Mouse (Mus musculus) left cerebral cortex, adult 2 months (tissue): ENCODE measurements around the gene Mrpl24. TPM values are rescaled to one million over a fixed set of nuclear protein-coding genes. Genes with fewer than 3 reads are reported as not detected.

Source experiments
- DNase-seq, 2 experiments: peaks; one replicate each; pipeline ENCODE4 v3.0.0; 2021 to 2022; ENCODE audit warnings: low spot score in 2 of 2, mixed read lengths in 1 of 2; ENCODE audit errors: extremely low spot score in 1 of 2
- H3K27ac ChIP-seq: fragments of 200-600 bp; 2 replicates; pipeline ENCODE4 v1.8.1; 2022
- H3K4me3 ChIP-seq: fragments of 200-600 bp; 2 replicates; pipeline ENCODE4 v1.8.1; 2022
- CTCF ChIP-seq: fragments of 200-600 bp; IDR thresholded peaks from 2 replicates; pipeline ENCODE4 v1.8.1; 2022; ENCODE audit warnings: antibody characterized with exemption, mild to moderate bottlenecking, moderate library complexity
- intact Hi-C: fragments of 180-260 bp; cut with DNase I; formaldehyde crosslinking; loops from one replicate; pipeline ENCODE4 v1.15.1; 2025
- total RNA-seq, 2 experiments: library from RNA; stranded (reverse); gene quantifications; 2 replicates each; pipeline ENCODE4 v1.2.3; 2021

The Mrpl24 gene
- total RNA-seq, 2 experiments from 2014 or later = 52.6 to 55.1 TPM

DNA sequence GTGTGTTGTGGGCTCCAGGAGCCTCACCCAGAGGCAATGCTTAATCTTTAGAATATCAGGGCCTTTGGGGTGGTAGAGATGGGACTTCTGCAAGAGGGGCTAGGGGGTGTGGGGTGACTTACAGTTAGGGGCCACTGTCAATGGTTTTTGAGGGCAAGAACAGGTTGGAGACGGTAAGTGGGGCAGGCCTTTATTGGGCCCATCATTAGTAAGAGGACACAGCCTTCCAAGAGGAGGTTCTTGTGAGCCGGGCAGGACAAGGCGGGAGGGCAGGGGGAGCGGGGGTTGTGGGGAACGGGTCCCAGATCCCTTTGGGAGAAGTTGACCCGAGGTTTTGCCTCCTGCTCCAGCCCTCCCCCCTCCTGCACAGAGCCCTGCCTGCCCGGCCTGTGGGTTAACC lies 5.8 kb upstream of the Mrpl24 start:
- no peak overlapping the region for H3K4me3 ChIP-seq
- H3K27ac ChIP-seq = no peak overlapping the region
- no peak for DNase-seq
- intact Hi-C loops = no loop called here
- no peak for TF ChIP-seq CTCF

- intact Hi-C loops = no loop called here
- Histone ChIP-seq H3K4me3 (no peak overlapping the region), H3K27ac (no peak overlapping the region)
- no peak for TF ChIP-seq CTCF
- no peak for DNase-seq
Observed at GRCm38 (mm10) chr3:87913891-87914290, 5.4 kb upstream of the Mrpl24 start.

DNA sequence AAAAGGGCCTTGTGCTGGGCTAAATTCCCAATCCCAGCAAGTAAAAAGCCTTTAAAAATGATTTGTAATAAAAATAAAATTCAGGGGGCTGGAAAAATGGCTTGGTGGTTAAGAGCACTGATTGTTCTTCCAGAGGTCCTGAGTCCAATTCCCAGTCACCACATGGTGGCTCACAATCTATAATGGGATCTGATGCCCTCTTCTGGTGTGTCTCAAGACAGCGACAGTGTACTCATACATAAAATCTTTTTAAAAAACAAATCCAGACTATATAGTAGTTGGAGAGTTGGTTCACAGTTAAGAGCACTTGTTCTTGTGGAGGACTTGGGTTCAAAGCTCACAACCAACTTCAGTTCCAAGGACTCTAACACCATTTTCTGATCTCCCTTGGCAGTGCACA lies 2.3 kb upstream of the Mrpl24 start:
- no peak for DNase-seq
- no peak overlapping the region for H3K4me3 ChIP-seq
- H3K27ac ChIP-seq = no peak overlapping the region
- peak; percentile 8 for TF ChIP-seq CTCF
- intact Hi-C loops = no loop called here

DNA sequence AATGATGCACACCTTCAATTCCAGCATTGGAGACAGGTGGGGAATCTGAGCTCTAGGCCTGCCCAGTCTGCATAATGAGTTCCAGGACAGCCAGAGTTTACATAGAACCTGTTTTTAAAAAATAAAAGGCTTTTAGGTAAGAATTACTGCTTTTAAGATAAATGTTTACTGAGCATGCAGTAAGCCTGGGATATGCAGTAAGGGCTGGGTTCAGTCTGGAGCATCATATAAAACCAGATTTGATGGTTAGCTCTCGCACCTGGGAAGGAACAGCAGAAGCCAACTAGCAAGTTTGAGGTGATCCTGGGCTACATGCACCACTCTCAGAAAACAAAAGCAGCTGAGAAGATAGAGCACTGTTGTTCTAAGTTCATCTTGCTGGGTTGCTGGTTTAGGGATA lies 755 bp upstream of the Mrpl24 start:
- intact Hi-C loops = no loop called here
- no peak overlapping the region; the same call in 1 of the 2 replicates for H3K27ac ChIP-seq
- no peak for DNase-seq
- no peak overlapping the region for H3K4me3 ChIP-seq
- no peak for TF ChIP-seq CTCF

- Histone ChIP-seq H3K4me3 (peak overlapping the region; percentile 71), H3K27ac (no peak overlapping the region)
- no peak for DNase-seq
- intact Hi-C loops = no loop called here
- no peak; the same call in none of the 2 replicates for TF ChIP-seq CTCF
Observed at GRCm38 (mm10) chr3:87920270-87920943, 1.1 kb downstream of the Mrpl24 start.

- no peak for DNase-seq
- Histone ChIP-seq H3K4me3 (no peak overlapping the region), H3K27ac (no peak overlapping the region)
- intact Hi-C loops = no loop called here
- TF ChIP-seq CTCF = no peak
Observed at GRCm38 (mm10) chr3:87924996-87925395, 5.7 kb downstream of the Mrpl24 start.

- TF ChIP-seq CTCF = no peak
- Histone ChIP-seq H3K27ac (no peak overlapping the region), H3K4me3 (no peak overlapping the region)
- intact Hi-C loops = no loop called here
- DNase-seq = no peak
Observed at GRCm38 (mm10) chr3:87927452-87927851, 8.1 kb downstream of the Mrpl24 start.

DNA sequence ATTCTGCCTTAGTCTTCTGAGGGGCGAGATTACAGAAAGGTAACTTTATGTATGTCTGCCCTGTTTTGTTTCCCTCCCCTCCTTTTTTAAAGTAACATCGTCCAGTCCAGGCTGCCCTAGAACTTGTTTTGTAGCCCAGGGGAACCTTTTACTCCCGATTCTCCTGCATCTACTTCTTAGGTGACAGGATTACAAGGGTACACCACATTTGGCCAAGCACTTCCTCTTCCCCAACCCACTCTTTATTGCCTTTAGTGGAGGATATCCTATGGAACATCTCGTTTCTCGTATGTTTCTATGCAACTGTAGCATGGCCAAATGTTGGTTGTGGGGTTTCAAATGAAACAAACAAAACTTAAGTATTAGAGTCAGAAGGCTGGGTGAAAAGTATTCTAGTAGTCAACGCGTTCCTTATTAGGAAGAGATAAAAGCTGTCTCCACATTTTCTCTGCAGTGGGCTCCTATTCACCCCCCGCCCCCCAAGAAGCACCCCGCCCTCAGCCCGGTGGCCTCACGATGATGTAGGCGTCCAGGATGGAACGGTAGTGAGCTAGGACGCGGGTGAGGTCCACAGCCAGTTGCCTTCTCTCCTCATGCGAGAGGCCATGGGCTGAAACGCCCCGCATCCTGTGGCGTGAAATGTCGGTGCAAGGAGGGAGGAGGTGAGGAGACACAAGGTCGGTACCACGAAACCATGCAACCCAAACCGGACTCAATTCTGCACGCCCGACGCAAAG lies 10.2 kb downstream of the Mrpl24 start:
- intact Hi-C loops = loop anchor here (1.0 kb wide), 2 partner anchors 10 to 44 kb away; partner anchors contain the start of genes Mrpl24 and Prcc
- no peak for TF ChIP-seq CTCF
- Histone ChIP-seq H3K4me3 (peak overlapping the region; percentile 83), H3K27ac (peak overlapping the region; percentile 73)
- DNase-seq = no peak

DNA sequence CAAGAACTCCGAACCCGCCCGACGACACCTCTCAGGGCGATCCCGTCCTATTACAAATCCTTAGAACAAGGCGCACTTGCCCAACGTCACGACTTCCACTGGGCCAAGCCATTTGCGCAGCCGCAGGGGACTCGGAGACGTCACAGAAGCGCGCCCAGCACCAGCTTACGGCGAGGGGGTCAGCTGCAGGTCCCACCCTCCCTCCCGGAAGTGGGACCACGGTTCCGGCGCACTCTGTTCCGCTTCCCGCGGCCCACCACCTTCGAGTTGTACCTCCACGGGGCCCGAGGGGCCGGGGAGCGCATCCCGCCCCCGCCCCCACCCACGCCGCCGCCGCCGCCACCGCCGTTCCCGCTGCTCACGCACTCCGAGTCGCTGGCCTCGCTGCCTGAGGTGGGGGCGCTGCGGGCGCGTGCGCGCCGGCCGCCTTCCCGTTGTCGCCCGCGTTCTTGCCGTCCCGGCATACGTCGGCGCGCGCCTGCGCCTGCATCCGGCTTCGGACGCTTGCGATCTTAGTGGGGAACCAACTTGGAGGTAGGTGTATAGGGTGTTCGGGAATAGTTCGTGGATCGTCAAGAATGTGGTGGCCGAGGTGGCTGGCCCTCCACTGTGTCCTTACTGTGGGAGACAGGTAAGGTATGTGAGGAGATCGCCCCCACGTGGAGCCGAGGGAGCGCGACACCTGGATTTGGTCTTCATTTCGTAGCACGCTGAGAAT lies 10.9 kb downstream of the Mrpl24 start, which contains the start of the genes Isg20l2 and Rrnad1:
Isg20l2 (plus strand) TSS at position 237 of the 718 bp plus-strand sequence.
Rrnad1 (minus strand) TSS at position 640 of the 718 bp plus-strand sequence.
- intact Hi-C loops = loop anchor here (1.0 kb wide), 2 partner anchors 11 to 45 kb away; partner anchors contain the start of genes Mrpl24 and Prcc
- Histone ChIP-seq H3K4me3 (peak within 1 kb of the TSS; percentile 83), H3K27ac (peak within 1 kb of the TSS; percentile 73)
- peak; percentile 96 to 99 for DNase-seq
- TF ChIP-seq CTCF = peak; percentile 60

- TF ChIP-seq CTCF = no peak
- no peak overlapping the region for H3K27ac ChIP-seq
- H3K4me3 ChIP-seq = no peak overlapping the region
- intact Hi-C loops = no loop called here
- DNase-seq = no peak
Observed at GRCm38 (mm10) chr3:87934026-87934425, 14.7 kb downstream of the Mrpl24 start.

GRCm38 (mm10) chr3:87934501-87934900 lies 15.2 kb downstream of the Mrpl24 start:
- intact Hi-C loops = no loop called here
- no peak for TF ChIP-seq CTCF
- no peak overlapping the region for H3K4me3 ChIP-seq
- H3K27ac ChIP-seq = no peak overlapping the region
- no peak for DNase-seq

- H3K4me3 ChIP-seq = no peak overlapping the region
- H3K27ac ChIP-seq = no peak overlapping the region
- no peak for DNase-seq
- TF ChIP-seq CTCF = no peak
- intact Hi-C loops = loop anchor here (1.0 kb wide), 3 partner anchors 26 to 136 kb away; no protein-coding TSS in a partner anchor
Observed at GRCm38 (mm10) chr3:87935201-87935600, 15.9 kb downstream of the Mrpl24 start.
